Mouse (Mus musculus) urinary bladder, postnatal 14 days (tissue): ENCODE results near the gene Vsir.

Experiments
- DNase-seq: peaks from one replicate; pipeline ENCODE4 v3.0.0; 2021; ENCODE audit warnings: low spot score

Gene Vsir

GRCm38 (mm10) chr10:60353241-60354002, 6.8 kb downstream of the Vsir start:
- DNase-seq, result no peak

- no peak for DNase-seq
These were observed 7.3 kb downstream of the Vsir start for GRCm38 (mm10) chr10:60354003-60354325.

- peak; percentile 70 for DNase-seq
These were observed 8.4 kb downstream of the Vsir start for GRCm38 (mm10) chr10:60354881-60355677.

- DNase-seq, result no peak
These were observed 10.8 kb downstream of the Vsir start for GRCm38 (mm10) chr10:60357441-60357840.

- DNase-seq, result no peak
These were observed 11.2 kb downstream of the Vsir start for GRCm38 (mm10) chr10:60357901-60358300.

- no peak for DNase-seq
These were observed 12.1 kb downstream of the Vsir start for GRCm38 (mm10) chr10:60358776-60359175.

GRCm38 (mm10) chr10:60361615-60362309, 15.1 kb downstream of the Vsir start:
- DNase-seq, result no peak

GRCm38 (mm10) chr10:60362310-60362628, 15.6 kb downstream of the Vsir start:
- DNase-seq, result no peak

- DNase-seq, result no peak
These were observed 16.8 kb downstream of the Vsir start for GRCm38 (mm10) chr10:60363426-60363825.

GRCm38 (mm10) chr10:60367145-60367544, 20.5 kb downstream of the Vsir start:
- DNase-seq, result no peak

GRCm38 (mm10) chr10:60367904-60368303, 21.3 kb downstream of the Vsir start:
- DNase-seq, result no peak

- no peak for DNase-seq
These were observed 22.8 kb downstream of the Vsir start for GRCm38 (mm10) chr10:60369405-60369804.

- no peak for DNase-seq
These were observed 23.4 kb downstream of the Vsir start for GRCm38 (mm10) chr10:60370098-60370497.

GRCm38 (mm10) chr10:60370601-60371061, 24.0 kb downstream of the Vsir start:
- no peak for DNase-seq

GRCm38 (mm10) chr10:60371596-60372386, 25.1 kb downstream of the Vsir start:
- no peak for DNase-seq

- DNase-seq, result no peak
These were observed 26.9 kb downstream of the Vsir start for GRCm38 (mm10) chr10:60373543-60373936.

- no peak for DNase-seq
These were observed 27.4 kb downstream of the Vsir start for GRCm38 (mm10) chr10:60373937-60374578.

- no peak for DNase-seq
These were observed 30.1 kb downstream of the Vsir start for GRCm38 (mm10) chr10:60376704-60377103.

- no peak for DNase-seq
These were observed 32.8 kb downstream of the Vsir start for GRCm38 (mm10) chr10:60379419-60379957.

GRCm38 (mm10) chr10:60380229-60380628, 33.6 kb downstream of the Vsir start:
- DNase-seq, result no peak
